Mouse (Mus musculus): ENCODE measurements around the gene Phactr2.

DNA sequence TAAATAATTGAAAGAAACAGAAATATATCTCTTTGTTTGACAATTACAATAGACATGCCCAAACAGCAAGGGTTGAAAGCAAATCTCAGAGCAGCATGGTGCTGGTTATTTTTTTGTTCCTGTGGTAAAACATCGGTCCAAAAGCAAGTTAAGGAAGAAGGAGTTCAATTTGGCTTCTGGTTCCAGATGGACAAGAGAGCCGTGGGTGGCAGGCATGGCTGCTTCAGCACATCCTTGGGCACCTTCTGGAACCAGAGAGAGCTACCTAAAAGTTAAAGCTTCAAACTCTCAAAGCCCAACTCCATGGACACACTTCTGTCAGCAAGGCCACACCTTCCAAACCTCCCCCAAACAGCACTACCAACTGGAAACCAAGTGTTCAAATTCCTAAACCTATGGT lies 140.4 kb downstream of the Phactr2 start:
- TF ChIP-seq POLR2A (IDR thresholded peaks at IDR 0.05; ENCODE audit: low read depth, low read length) (no peak), CTCF (IDR thresholded peaks at IDR 0.05; ENCODE audit: extremely low read depth, insufficient read depth, insufficient read length, insufficient replicate concordance) (no peak)
